Mouse (Mus musculus): ENCODE results near the gene Tcl1b4.

Gene Tcl1b4

DNA sequence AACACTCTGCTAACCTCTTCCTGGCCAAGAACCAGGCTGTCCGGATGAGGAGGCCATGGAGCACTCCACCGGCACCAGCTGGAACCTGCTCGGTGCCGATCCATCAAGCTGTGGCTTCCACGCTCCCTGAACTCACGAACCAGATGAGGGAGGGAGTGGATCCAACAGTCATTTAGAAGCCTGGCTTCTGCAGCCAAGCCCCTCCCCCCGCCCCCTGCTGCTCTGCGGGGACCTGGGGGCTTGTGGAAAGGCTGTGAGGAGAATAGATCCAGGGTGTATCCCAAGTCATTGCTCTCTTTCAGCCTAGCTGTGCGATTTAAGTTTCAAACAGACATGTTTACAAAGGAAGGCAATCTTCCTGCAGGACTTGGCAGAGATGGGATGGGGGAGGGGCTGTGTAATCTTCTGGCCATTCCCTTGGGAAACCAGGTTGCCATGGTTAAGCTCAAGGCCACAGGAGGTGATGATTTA, 47.0 kb downstream of the Tcl1b4 start:
- peak; percentile 37 for DNase-seq (ENCODE audit: low spot score)

DNA sequence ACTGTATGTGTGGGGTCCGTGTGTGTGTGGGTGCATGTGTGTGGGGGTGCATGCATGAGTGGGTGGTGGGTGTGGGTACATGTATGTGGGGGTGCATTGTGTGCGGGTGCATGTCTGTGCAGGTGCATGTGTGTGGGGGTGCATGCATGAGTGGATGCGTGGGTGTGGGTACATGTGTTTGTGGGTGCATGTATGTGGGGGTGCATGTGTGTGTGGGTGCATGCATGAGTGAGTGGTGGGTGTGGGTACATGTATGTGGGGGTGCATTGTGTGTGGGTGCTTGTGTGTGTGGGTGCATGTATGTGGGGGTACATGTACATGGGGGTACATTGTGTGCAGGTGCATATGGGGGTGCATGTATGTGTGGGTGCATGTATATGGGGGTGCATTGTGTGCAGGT, 52.0 kb downstream of the Tcl1b4 start:
- DNase-seq (ENCODE audit: low spot score): no peak
